Mouse (Mus musculus) hindbrain, embryonic 16.5 days (tissue): ENCODE measurements around the gene Crebl2. TPM values are rescaled to one million over a fixed set of nuclear protein-coding genes. Genes with fewer than 3 reads are reported as not detected.
A peak's percentile ranks its signal among the peaks of the same experiment; 100 is the strongest.

Experiments used
- ATAC-seq: fragments of 200-750 bp; cut with Nextera tagmentation; 2 replicates; pipeline ENCODE4 v1.8.0; 2017; ENCODE audit warnings: moderate TSS enrichment, moderate library complexity
- H3K27ac ChIP-seq: fragments of 300-500 bp; sonication (generic); 2 replicates; pipeline ENCODE4 v1.5.1; 2014; ENCODE audit warnings: low read depth, mild to moderate bottlenecking, control low read depth, low read length, moderate library complexity
- H3K27me3 ChIP-seq: fragments of 300-500 bp; sonication (generic); replicated peaks from 2 replicates; pipeline ENCODE4 v1.6.1; 2014; ENCODE audit warnings: low read length; ENCODE audit not compliant: control insufficient read depth, insufficient read depth
- H3K36me3 ChIP-seq: fragments of 300-500 bp; sonication (generic); 2 replicates; pipeline ENCODE4 v1.6.1; 2014; ENCODE audit warnings: mild to moderate bottlenecking, low read length, moderate library complexity, mixed read lengths; ENCODE audit not compliant: control insufficient read depth, insufficient read depth
- H3K4me1 ChIP-seq: fragments of 300-500 bp; sonication (generic); 2 replicates; pipeline ENCODE4 v1.6.1; 2014; ENCODE audit warnings: low read depth, low read length; ENCODE audit not compliant: control insufficient read depth, insufficient read depth
- H3K4me2 ChIP-seq: fragments of 300-500 bp; sonication (generic); 2 replicates; pipeline ENCODE4 v1.6.1; 2014; ENCODE audit warnings: mild to moderate bottlenecking, low read length, control low read depth, moderate library complexity
- H3K4me3 ChIP-seq: fragments of 300-500 bp; sonication (generic); 2 replicates; pipeline ENCODE4 v1.5.1; 2014; ENCODE audit warnings: mild to moderate bottlenecking, low read length, control low read depth, moderate library complexity
- H3K9ac ChIP-seq: fragments of 300-500 bp; sonication (generic); 2 replicates; pipeline ENCODE4 v1.6.1; 2014; ENCODE audit warnings: low read depth, mild to moderate bottlenecking, control low read depth, low read length, moderate library complexity
- H3K9me3 ChIP-seq: fragments of 300-500 bp; sonication (generic); 2 replicates; pipeline ENCODE4 v1.6.1; 2014; ENCODE audit warnings: mild to moderate bottlenecking, low read length, moderate library complexity; ENCODE audit not compliant: control insufficient read depth
- WGBS: fragments of 180-500 bp; shearing (Covaris S2); extraction: QIAGEN DNeasy Blood & Tissue Kit; methylation state at CpG from one replicate; pipeline ENCODE4 v1.1.7; 2014; 5-methylcytosine and 5-hydroxymethylcytosine counted together
- polyA plus RNA-seq: library from polyadenylated mRNA; unstranded; fragments of >200 nt; fragmentation: Nextera tagmentation; extraction: Ambion mirVana; gene quantifications from 2 replicates; pipeline ENCODE4 v1.2.1, GENCODE M21; 2015

Gene Crebl2
- polyA plus RNA-seq, 1 experiment from 2014 or later = 3.9 TPM

DNA sequence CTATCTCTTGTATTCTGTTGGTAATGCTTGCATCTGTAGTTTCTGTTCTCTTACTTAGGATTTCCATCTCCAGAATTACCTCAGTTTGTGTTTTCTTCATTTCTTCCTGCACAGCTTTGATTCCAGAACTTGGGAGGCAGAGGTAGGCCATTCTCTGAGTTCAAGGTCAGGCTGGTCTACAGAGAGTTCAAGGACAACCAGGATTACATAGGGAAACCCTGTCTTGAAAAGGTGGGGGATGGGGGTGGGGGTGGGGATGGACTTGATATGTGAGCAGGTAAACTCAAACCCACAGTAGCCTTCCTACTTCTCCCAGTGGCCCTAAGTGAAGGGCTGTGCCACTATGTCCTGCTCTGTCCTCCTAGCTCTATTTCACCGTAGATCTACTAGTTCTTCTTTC, 16.9 kb upstream of the Crebl2 start:
- WGBS = 83% methylated on average over 1 of the region's 1 CpGs
- no peak overlapping the region for H3K27ac ChIP-seq
- H3K4me2 ChIP-seq = no peak overlapping the region
- H3K9ac ChIP-seq = no peak overlapping the region
- no peaks in the 10 kb centered on the region for H3K27me3 ChIP-seq
- ATAC-seq = no peak
- H3K4me3 ChIP-seq = no peak overlapping the region
- peaks cover 3% of the 10 kb centered on the region; the same call in 1 of the 2 replicates for H3K9me3 ChIP-seq
- H3K4me1 ChIP-seq = no peaks in the 10 kb centered on the region
- no peaks in the 10 kb centered on the region for H3K36me3 ChIP-seq

GRCm38 (mm10) chr6:134817051-134817928, 12.7 kb upstream of the Crebl2 start:
- H3K4me3 ChIP-seq = no peak overlapping the region
- no peaks in the 10 kb centered on the region for H3K36me3 ChIP-seq
- peaks cover 3% of the 10 kb centered on the region; the same call in 1 of the 2 replicates for H3K9me3 ChIP-seq
- H3K4me2 ChIP-seq = no peak overlapping the region
- H3K9ac ChIP-seq = no peak overlapping the region
- no peaks in the 10 kb centered on the region for H3K27me3 ChIP-seq
- 69% methylated on average over 12 of the region's 12 CpGs for WGBS
- H3K27ac ChIP-seq = no peak overlapping the region
- no peak for ATAC-seq
- no peaks in the 10 kb centered on the region for H3K4me1 ChIP-seq

DNA sequence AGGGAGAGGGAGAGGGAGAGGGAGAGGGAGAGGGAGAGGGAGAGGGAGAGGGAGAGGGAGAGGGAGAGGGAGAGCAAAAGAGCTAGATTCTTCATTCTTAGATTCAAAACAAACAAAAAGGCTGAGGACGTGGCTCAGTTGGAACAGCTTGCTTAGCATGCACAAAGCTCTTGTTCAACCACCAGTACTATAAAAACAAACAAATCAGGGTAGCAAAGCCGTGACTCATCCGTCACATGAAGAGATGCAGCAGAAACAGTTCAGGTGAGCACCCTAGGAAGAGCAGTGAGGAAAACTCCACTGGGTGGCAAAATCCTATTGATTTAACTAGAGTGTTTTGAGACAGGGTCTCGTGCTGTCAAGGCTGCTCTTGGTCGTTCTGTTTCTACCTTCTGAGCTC, 10.2 kb upstream of the Crebl2 start:
- H3K27ac ChIP-seq = no peak overlapping the region

DNA sequence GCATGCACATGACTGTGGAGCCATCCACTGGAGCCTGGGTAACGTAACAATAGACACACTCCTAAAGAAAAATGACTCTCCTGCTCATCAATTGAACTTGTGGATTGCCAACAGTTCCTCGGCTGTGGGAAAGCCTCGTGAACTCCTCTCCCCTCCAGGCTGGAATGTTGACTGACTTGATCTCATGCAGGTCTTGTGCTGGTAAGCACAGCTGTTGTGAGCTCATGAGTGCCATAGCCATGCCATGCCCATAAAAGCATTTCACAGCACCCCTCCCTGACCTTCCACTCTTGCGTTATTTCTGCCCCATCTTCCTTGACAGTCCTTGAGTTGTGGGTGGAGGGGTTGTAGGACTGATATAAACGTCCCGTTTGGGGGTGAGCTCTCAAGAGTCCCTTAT, 9.5 kb upstream of the Crebl2 start:
- H3K4me3 ChIP-seq = no peak overlapping the region
- H3K27me3 ChIP-seq = no peaks in the 10 kb centered on the region
- WGBS = 44% methylated on average over 6 of the region's 6 CpGs
- no peaks in the 10 kb centered on the region for H3K36me3 ChIP-seq
- ATAC-seq = no peak
- no peaks in the 10 kb centered on the region for H3K4me1 ChIP-seq
- H3K9me3 ChIP-seq = no peaks in the 10 kb centered on the region
- H3K27ac ChIP-seq = no peak overlapping the region
- H3K9ac ChIP-seq = no peak overlapping the region
- H3K4me2 ChIP-seq = no peak overlapping the region

More for the DNA sequence above, 10.2 kb upstream of the Crebl2 start:
- Histone ChIP-seq H3K36me3 (no peaks in the 10 kb centered on the region), H3K9ac (no peak overlapping the region), H3K4me3 (no peak overlapping the region), H3K4me2 (no peak overlapping the region), H3K27me3 (no peaks in the 10 kb centered on the region), H3K4me1 (no peaks in the 10 kb centered on the region), H3K9me3 (no peaks in the 10 kb centered on the region)
- ATAC-seq = no peak
- WGBS = 50% methylated on average over 5 of the region's 5 CpGs

- Histone ChIP-seq H3K4me2 (no peak overlapping the region), H3K9ac (no peak overlapping the region), H3K9me3 (no peaks in the 10 kb centered on the region), H3K4me3 (no peak overlapping the region), H3K4me1 (no peaks in the 10 kb centered on the region), H3K36me3 (no peaks in the 10 kb centered on the region), H3K27me3 (no peaks in the 10 kb centered on the region), H3K27ac (no peak overlapping the region)
- 73% methylated on average over 10 of the region's 10 CpGs for WGBS
- no peak for ATAC-seq
Observed at GRCm38 (mm10) chr6:134822844-134823243, 7.1 kb upstream of the Crebl2 start.

- WGBS = 2% methylated on average over 10 of the region's 10 CpGs
- H3K4me3 ChIP-seq = peak overlapping the region; percentile 77
- no peaks in the 10 kb centered on the region for H3K9me3 ChIP-seq
- no peak for ATAC-seq
- no peaks in the 10 kb centered on the region for H3K36me3 ChIP-seq
- peak overlapping the region; percentile 79 for H3K4me2 ChIP-seq
- peak overlapping the region; percentile 34; the same call in 1 of the 2 replicates for H3K27ac ChIP-seq
- peaks cover 9% of the 10 kb centered on the region for H3K4me1 ChIP-seq
- H3K9ac ChIP-seq = peak overlapping the region; percentile 84
- H3K27me3 ChIP-seq = no peaks in the 10 kb centered on the region
Observed at GRCm38 (mm10) chr6:134830776-134831175, 822 bp downstream of the Crebl2 start.

- H3K27ac ChIP-seq = no peak overlapping the region
- ATAC-seq = no peak
- H3K27me3 ChIP-seq = no peaks in the 10 kb centered on the region
- H3K9ac ChIP-seq = no peak overlapping the region
- H3K36me3 ChIP-seq = 0 out of 2 replicates have a peak, but pooled peaks cover 3% of the 10 kb centered on the region
- no peak overlapping the region for H3K4me2 ChIP-seq
- H3K9me3 ChIP-seq = no peaks in the 10 kb centered on the region
- H3K4me1 ChIP-seq = peaks cover 6% of the 10 kb centered on the region; the same call in 1 of the 2 replicates
- 82% methylated on average over 9 of the region's 9 CpGs for WGBS
- H3K4me3 ChIP-seq = no peak overlapping the region
Observed at GRCm38 (mm10) chr6:134834585-134835251, 4.8 kb downstream of the Crebl2 start.

GRCm38 (mm10) chr6:134838111-134838510, 8.2 kb downstream of the Crebl2 start:
- H3K4me3 ChIP-seq = no peak overlapping the region
- no peaks in the 10 kb centered on the region for H3K27me3 ChIP-seq
- no peak overlapping the region for H3K27ac ChIP-seq
- H3K9ac ChIP-seq = no peak overlapping the region
- H3K4me2 ChIP-seq = no peak overlapping the region
- WGBS = 92% methylated on average over 4 of the region's 4 CpGs
- H3K9me3 ChIP-seq = no peaks in the 10 kb centered on the region
- no peaks in the 10 kb centered on the region for H3K4me1 ChIP-seq
- H3K36me3 ChIP-seq = 0 out of 2 replicates have a peak, but pooled peaks cover 3% of the 10 kb centered on the region
- ATAC-seq = no peak

- no peaks in the 10 kb centered on the region for H3K27me3 ChIP-seq
- H3K4me3 ChIP-seq = no peak overlapping the region
- H3K9ac ChIP-seq = no peak overlapping the region
- 0 out of 2 replicates have a peak, but pooled peaks cover 3% of the 10 kb centered on the region for H3K36me3 ChIP-seq
- no peaks in the 10 kb centered on the region for H3K9me3 ChIP-seq
- no peak overlapping the region for H3K4me2 ChIP-seq
- H3K27ac ChIP-seq = no peak overlapping the region
- ATAC-seq = no peak
- no peaks in the 10 kb centered on the region for H3K4me1 ChIP-seq
- 82% methylated on average over 2 of the region's 2 CpGs for WGBS
Observed at GRCm38 (mm10) chr6:134840346-134840745, 10.4 kb downstream of the Crebl2 start.
